Mouse (Mus musculus): Measurements from ENCODE around the gene Ank. TPM values are rescaled to one million over a fixed set of nuclear protein-coding genes. Genes with fewer than 3 reads are reported as not detected.
"Not testable (repeated sequence)": the region's sequence is repeated elsewhere in the genome, so short reads cannot be mapped to it uniquely, and the experiment has no call there.

Ank gene
- polyA plus RNA-seq, 1 experiment from 2014 or later: 5.7 TPM

DNA sequence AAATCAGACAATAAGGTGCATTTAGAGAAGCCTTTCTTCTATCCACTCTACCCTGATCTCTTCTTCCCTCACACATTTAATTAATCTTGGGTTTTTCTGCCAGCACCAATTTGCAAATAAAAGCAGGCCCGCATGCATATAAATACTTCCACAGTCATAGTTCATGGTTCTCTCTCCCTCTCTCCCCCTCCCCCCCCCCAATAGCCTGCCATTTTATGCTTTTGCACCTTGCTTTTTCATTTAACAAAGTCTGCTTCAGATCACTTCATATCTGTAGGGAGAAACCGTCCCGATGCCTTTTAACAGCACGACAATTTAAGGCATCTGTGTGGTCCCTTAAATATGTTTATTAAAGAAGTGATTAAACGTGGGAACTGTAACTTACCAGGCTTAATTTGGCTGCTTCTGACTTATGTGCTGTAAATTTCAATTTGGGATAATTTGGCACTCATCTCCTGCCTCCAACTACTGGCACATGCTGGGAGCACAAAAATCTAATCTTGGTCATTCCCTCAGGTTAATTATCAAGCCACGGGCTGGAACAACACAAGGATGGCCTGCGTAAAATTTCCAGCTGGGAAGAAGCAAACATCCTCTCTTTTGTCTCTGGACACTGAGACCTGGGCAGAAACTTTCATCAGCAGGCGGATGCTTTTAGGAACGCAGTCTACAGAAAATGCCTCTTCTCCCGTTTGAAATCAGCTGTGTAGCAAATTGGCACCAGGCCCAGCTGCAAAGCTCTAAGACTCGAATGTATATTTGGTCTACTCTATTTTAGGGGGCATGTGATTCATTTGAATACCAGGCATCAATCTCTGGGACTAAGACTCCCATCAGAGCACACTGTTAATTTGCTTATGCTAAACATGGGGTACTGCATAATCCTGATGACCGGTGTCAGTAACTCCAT, 4.9 kb upstream of the Ank start:
- WGBS: 39% methylated on average over 12 of the region's 12 CpGs
- no peak overlapping the region for H3K4me2 ChIP-seq (ENCODE audit: low read depth, low read length)
- no peak overlapping the region for H3K9ac ChIP-seq (ENCODE audit: low read length)
- H3K27me3 ChIP-seq (ENCODE audit: control insufficient read depth, insufficient read depth, low read depth, low read length): no peaks in the 10 kb centered on the region
- no peak overlapping the region for H3K27ac ChIP-seq (ENCODE audit: low read length)
- no peaks in the 10 kb centered on the region for H3K4me1 ChIP-seq (replicated peaks; ENCODE audit: control insufficient read depth, insufficient read depth, low read length)
- H3K9me3 ChIP-seq (ENCODE audit: control insufficient read depth, low read length): no peaks in the 10 kb centered on the region
- H3K4me3 ChIP-seq (ENCODE audit: low read length): no peak overlapping the region
- no peak for ATAC-seq (ENCODE audit: low read depth)
- no peaks in the 10 kb centered on the region for H3K36me3 ChIP-seq (ENCODE audit: control insufficient read depth, insufficient read depth, low read length)

DNA sequence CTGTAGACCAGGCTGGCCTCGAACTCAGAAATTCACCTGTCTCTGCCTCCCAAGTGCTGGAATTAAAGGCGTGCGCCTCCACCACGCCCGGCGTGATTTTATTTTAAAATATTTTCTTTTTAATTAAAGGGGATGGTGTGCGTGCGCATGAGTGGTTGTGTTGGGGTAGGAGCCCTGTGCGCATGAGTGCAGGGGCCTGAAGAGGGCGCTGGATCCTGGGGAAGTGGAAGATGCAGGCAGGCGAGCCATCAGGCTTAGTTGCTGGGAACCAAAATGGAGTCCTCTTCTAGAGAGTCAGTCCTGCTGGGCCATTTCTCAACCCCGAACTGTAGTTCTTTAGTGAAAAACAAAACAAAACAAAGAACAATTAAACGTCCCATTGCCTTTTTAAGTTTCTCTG, 2.6 kb upstream of the Ank start:
- 93% methylated on average over 13 of the region's 13 CpGs for WGBS
- Histone ChIP-seq H3K27me3 (ENCODE audit: control insufficient read depth, insufficient read depth, low read depth, low read length) (peaks cover 2% of the 10 kb centered on the region), H3K4me3 (ENCODE audit: low read length) (no peak overlapping the region), H3K9ac (ENCODE audit: low read length) (no peak overlapping the region), H3K27ac (ENCODE audit: low read length) (no peak overlapping the region), H3K4me2 (ENCODE audit: low read depth, low read length) (no peak overlapping the region), H3K9me3 (ENCODE audit: control insufficient read depth, low read length) (no peaks in the 10 kb centered on the region), H3K4me1 (replicated peaks; ENCODE audit: control insufficient read depth, insufficient read depth, low read length) (peaks cover 2% of the 10 kb centered on the region; the same call in 1 of the 2 replicates), H3K36me3 (ENCODE audit: control insufficient read depth, insufficient read depth, low read length) (no peaks in the 10 kb centered on the region)
- no peak for ATAC-seq (ENCODE audit: low read depth)

DNA sequence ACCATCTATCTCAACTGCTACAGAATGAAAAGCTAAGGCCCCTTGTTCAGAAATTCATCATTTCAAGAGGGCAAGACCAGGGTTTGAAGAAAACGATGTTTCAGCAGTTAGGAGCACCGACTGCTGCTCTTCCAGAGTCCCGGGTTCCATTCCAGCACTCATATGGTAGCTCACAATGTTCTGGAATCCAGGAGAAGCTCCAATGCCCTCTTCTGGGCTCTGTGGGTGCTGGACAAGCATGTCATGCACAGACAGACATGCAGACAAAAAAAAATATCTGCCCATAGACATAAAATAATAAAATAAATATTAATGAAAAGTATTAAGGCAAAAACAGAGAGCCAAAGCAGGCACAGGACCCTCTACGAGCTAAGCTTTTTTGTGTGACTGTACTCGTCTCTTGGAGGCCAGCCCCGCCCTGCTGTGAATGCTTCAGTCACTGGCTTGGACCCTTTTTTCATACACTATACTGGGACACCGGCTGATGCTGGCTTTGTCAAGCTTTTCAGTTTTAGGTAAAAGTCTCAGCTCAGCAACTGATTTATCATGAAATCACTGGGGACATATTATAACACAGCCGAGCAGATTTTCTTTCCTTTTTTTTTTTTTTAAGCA, 979 bp upstream of the Ank start:
- no peak for ATAC-seq (ENCODE audit: low read depth)
- WGBS: 24% methylated on average over 8 of the region's 8 CpGs
- peaks cover 2% of the 10 kb centered on the region; the same call in 1 of the 2 replicates for H3K4me1 ChIP-seq (replicated peaks; ENCODE audit: control insufficient read depth, insufficient read depth, low read length)
- H3K27me3 ChIP-seq (ENCODE audit: control insufficient read depth, insufficient read depth, low read depth, low read length): peaks cover 2% of the 10 kb centered on the region
- no peak overlapping the region for H3K27ac ChIP-seq (ENCODE audit: low read length)
- H3K4me2 ChIP-seq (ENCODE audit: low read depth, low read length): peak overlapping the region; percentile 95
- peak overlapping the region; percentile 80 for H3K4me3 ChIP-seq (ENCODE audit: low read length)
- 0 out of 2 replicates have a peak overlapping the region, but pooled peaks have one; percentile 83 for H3K9ac ChIP-seq (ENCODE audit: low read length)
- H3K36me3 ChIP-seq (ENCODE audit: control insufficient read depth, insufficient read depth, low read length): no peaks in the 10 kb centered on the region
- H3K9me3 ChIP-seq (ENCODE audit: control insufficient read depth, low read length): no peaks in the 10 kb centered on the region

DNA sequence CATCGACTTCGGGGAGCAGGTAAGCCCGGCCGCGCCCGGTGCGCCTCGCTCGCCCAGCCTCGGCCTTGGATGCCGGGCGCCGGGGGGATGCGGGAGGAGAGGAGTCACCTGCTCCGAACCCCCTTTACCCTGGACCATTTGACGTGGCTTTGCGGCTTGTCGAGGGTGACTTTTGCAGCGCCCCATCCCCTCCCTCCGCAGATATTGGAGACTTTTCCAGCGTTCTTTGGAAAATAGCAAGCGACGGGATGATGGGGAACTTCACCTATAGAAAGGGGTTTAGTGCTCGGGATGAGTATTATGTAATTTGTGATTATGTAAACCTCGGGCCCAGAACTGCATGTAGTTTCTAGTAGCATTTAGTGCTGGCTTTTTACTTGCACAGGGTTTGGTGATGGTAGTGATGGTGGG, 609 bp downstream of the Ank start:
- H3K27ac ChIP-seq (ENCODE audit: low read length): peak overlapping the region; percentile 46
- H3K9ac ChIP-seq (ENCODE audit: low read length): peak overlapping the region; percentile 83
- WGBS: under 1% methylated on average over 25 of the region's 25 CpGs
- peaks cover 2% of the 10 kb centered on the region for H3K27me3 ChIP-seq (ENCODE audit: control insufficient read depth, insufficient read depth, low read depth, low read length)
- peaks cover 2% of the 10 kb centered on the region; the same call in 1 of the 2 replicates for H3K4me1 ChIP-seq (replicated peaks; ENCODE audit: control insufficient read depth, insufficient read depth, low read length)
- no peak for ATAC-seq (ENCODE audit: low read depth)
- no peaks in the 10 kb centered on the region for H3K36me3 ChIP-seq (ENCODE audit: control insufficient read depth, insufficient read depth, low read length)
- no peaks in the 10 kb centered on the region for H3K9me3 ChIP-seq (ENCODE audit: control insufficient read depth, low read length)
- peak overlapping the region; percentile 95 for H3K4me2 ChIP-seq (ENCODE audit: low read depth, low read length)
- H3K4me3 ChIP-seq (ENCODE audit: low read length): peak overlapping the region; percentile 80

DNA sequence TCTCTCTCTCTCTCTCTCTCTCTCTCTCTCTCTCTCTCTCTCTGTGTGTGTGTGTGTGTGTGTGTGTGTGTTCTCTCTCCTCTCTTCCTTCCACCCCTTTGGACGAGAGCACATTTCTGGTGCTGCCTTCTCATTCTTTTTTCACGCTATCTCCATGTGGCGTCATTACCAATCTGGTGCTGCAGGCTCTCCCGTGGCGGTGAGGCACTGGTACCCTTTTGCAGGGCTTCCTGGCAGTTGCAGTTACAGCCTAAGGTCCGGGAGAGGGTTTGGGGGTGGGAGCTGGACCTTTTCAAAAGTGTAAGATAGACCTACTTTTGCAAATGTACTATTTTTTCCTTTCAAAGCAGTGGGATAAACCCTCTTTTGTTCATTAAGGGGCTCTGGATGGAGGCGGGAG, 1.2 kb downstream of the Ank start:
- Histone ChIP-seq H3K36me3 (ENCODE audit: control insufficient read depth, insufficient read depth, low read length) (no peaks in the 10 kb centered on the region), H3K27ac (ENCODE audit: low read length) (no peak overlapping the region), H3K9me3 (ENCODE audit: control insufficient read depth, low read length) (no peaks in the 10 kb centered on the region), H3K9ac (ENCODE audit: low read length) (no peak overlapping the region), H3K4me1 (replicated peaks; ENCODE audit: control insufficient read depth, insufficient read depth, low read length) (peaks cover 2% of the 10 kb centered on the region; the same call in 1 of the 2 replicates), H3K4me2 (ENCODE audit: low read depth, low read length) (peak overlapping the region; percentile 95), H3K27me3 (ENCODE audit: control insufficient read depth, insufficient read depth, low read depth, low read length) (peaks cover 2% of the 10 kb centered on the region), H3K4me3 (ENCODE audit: low read length) (peak overlapping the region; percentile 80)
- WGBS: 24% methylated on average over 7 of the region's 7 CpGs
- ATAC-seq (ENCODE audit: low read depth): no peak

DNA sequence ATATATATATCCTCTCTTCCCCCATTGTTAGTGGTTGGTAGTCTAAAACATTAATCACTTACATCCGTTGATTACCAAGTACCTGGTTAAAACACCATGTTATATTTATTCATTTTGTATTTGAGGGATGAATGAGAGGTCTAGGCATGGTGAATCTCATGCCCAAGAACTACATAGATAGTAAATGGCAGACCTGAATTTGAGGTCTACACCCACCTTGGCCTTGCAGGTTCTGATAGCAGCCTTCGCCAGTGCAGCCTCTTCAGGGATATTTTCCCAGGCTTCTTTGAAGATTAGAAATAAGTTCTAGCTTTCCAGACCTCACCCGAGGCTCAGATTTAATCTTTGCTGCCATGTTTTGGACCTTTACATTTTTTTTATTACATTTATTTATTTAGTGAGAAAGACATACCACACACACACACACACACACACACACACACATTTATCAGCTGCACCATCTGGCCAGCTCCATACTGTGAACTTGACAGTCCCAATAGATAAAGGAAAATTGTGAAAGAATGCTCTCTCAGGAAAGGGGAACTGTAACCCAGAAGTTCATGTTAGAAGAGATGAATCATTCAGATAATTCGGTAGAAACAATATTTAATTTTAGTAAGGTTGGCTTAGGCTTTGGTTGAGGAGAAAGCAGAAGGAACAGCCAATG, 2.5 kb downstream of the Ank start:
- Histone ChIP-seq H3K4me1 (replicated peaks; ENCODE audit: control insufficient read depth, insufficient read depth, low read length) (peaks cover 2% of the 10 kb centered on the region; the same call in 1 of the 2 replicates), H3K9ac (ENCODE audit: low read length) (no peak overlapping the region), H3K9me3 (ENCODE audit: control insufficient read depth, low read length) (no peaks in the 10 kb centered on the region), H3K36me3 (ENCODE audit: control insufficient read depth, insufficient read depth, low read length) (no peaks in the 10 kb centered on the region), H3K27me3 (ENCODE audit: control insufficient read depth, insufficient read depth, low read depth, low read length) (peaks cover 2% of the 10 kb centered on the region), H3K27ac (ENCODE audit: low read length) (no peak overlapping the region), H3K4me2 (ENCODE audit: low read depth, low read length) (no peak overlapping the region), H3K4me3 (ENCODE audit: low read length) (no peak overlapping the region)
- 60% methylated on average over 4 of the region's 4 CpGs for WGBS
- ATAC-seq (ENCODE audit: low read depth): no peak

DNA sequence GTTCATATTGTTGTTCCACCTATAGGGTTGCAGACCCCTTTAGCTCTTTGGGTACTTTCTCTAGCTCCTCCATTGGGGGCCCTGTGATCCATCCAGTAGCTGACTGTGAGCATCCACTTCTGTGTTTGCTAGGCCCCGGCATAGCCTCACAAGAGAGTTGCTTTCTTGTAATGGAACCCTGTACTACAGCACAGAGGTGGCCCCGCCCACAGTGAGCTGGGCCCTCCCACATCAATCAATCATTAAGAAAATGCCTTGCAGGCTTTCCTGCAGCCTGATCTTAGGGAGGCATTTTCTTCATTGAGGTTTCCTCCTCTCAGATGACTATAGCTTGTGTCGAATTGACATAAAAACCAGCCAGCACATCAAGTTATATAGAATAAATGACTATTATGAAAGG, 3.9 kb downstream of the Ank start:
- H3K4me3 ChIP-seq (ENCODE audit: low read length); H3K9ac ChIP-seq (ENCODE audit: low read length); ATAC-seq (ENCODE audit: low read depth); H3K4me1 ChIP-seq (replicated peaks; ENCODE audit: control insufficient read depth, insufficient read depth, low read length); H3K36me3 ChIP-seq (ENCODE audit: control insufficient read depth, insufficient read depth, low read length); H3K27me3 ChIP-seq (ENCODE audit: control insufficient read depth, insufficient read depth, low read depth, low read length); H3K4me2 ChIP-seq (ENCODE audit: low read depth, low read length); H3K27ac ChIP-seq (ENCODE audit: low read length); H3K9me3 ChIP-seq (ENCODE audit: control insufficient read depth, low read length): not testable (repeated sequence)
- WGBS: 60% methylated on average over 3 of the region's 3 CpGs

DNA sequence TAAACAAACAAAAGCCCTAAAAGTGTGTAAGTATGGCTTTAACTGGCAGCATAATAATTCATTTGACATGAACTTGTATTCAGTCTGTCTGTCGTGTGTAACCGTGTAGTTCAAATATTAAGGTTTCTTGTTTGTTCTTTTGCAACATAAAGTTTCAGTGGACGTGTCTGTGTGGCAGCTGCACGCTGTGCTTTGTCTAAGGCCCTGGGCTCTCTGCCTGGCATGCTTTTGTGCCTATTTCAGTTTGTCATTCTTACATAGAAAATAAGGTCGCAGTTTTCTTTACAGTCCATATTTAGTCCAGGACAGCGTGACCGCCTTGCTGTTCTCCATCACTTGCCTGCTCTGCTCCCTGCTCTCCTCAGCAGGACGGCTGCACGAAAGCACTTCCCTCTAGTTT, 5.8 kb downstream of the Ank start:
- no peak overlapping the region for H3K9ac ChIP-seq (ENCODE audit: low read length)
- ATAC-seq (ENCODE audit: low read depth): no peak
- H3K4me1 ChIP-seq (replicated peaks; ENCODE audit: control insufficient read depth, insufficient read depth, low read length): peaks cover 1% of the 10 kb centered on the region; the same call in 1 of the 2 replicates
- H3K4me2 ChIP-seq (ENCODE audit: low read depth, low read length): no peak overlapping the region
- no peaks in the 10 kb centered on the region for H3K9me3 ChIP-seq (ENCODE audit: control insufficient read depth, low read length)
- H3K27ac ChIP-seq (ENCODE audit: low read length): no peak overlapping the region
- WGBS: 76% methylated on average over 9 of the region's 9 CpGs
- no peak overlapping the region for H3K4me3 ChIP-seq (ENCODE audit: low read length)
- H3K36me3 ChIP-seq (ENCODE audit: control insufficient read depth, insufficient read depth, low read length): no peaks in the 10 kb centered on the region
- peaks cover 2% of the 10 kb centered on the region; the same call in 1 of the 2 replicates for H3K27me3 ChIP-seq (ENCODE audit: control insufficient read depth, insufficient read depth, low read depth, low read length)

DNA sequence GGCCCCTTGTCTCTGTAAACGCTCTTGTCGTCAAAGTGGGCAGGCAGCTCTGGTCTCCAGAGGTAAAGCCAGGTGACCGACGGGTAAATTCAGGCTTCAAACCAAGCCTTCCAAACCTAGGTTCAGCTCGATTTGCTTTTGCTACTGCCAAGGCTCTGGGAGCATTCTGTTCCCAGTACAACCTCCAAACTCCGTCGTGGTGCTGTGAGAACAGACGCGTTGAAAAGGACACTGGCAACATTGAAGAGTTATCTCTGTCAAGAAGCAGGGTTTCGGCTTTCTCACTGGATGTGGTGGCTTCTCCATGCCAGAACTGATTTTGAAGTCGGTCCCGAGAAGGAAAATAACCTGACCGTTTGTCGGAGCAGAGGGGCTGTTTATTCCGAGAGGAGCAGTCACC, 9.5 kb downstream of the Ank start:
- ATAC-seq (ENCODE audit: low read depth): no peak
- Histone ChIP-seq H3K27ac (ENCODE audit: low read length) (no peak overlapping the region), H3K9me3 (ENCODE audit: control insufficient read depth, low read length) (no peaks in the 10 kb centered on the region), H3K4me1 (replicated peaks; ENCODE audit: control insufficient read depth, insufficient read depth, low read length) (no peaks in the 10 kb centered on the region), H3K4me3 (ENCODE audit: low read length) (no peak overlapping the region), H3K36me3 (ENCODE audit: control insufficient read depth, insufficient read depth, low read length) (no peaks in the 10 kb centered on the region), H3K4me2 (ENCODE audit: low read depth, low read length) (no peak overlapping the region), H3K27me3 (ENCODE audit: control insufficient read depth, insufficient read depth, low read depth, low read length) (no peaks in the 10 kb centered on the region), H3K9ac (ENCODE audit: low read length) (no peak overlapping the region)
- 63% methylated on average over 15 of the region's 15 CpGs for WGBS
